Mouse (Mus musculus): ENCODE results near the gene Ip6k1. TPM values are rescaled to one million over a fixed set of nuclear protein-coding genes. Genes with fewer than 3 reads are reported as not detected.

Gene Ip6k1
- polyA plus RNA-seq, 1 experiment from 2014 or later = 52.0 TPM

DNA sequence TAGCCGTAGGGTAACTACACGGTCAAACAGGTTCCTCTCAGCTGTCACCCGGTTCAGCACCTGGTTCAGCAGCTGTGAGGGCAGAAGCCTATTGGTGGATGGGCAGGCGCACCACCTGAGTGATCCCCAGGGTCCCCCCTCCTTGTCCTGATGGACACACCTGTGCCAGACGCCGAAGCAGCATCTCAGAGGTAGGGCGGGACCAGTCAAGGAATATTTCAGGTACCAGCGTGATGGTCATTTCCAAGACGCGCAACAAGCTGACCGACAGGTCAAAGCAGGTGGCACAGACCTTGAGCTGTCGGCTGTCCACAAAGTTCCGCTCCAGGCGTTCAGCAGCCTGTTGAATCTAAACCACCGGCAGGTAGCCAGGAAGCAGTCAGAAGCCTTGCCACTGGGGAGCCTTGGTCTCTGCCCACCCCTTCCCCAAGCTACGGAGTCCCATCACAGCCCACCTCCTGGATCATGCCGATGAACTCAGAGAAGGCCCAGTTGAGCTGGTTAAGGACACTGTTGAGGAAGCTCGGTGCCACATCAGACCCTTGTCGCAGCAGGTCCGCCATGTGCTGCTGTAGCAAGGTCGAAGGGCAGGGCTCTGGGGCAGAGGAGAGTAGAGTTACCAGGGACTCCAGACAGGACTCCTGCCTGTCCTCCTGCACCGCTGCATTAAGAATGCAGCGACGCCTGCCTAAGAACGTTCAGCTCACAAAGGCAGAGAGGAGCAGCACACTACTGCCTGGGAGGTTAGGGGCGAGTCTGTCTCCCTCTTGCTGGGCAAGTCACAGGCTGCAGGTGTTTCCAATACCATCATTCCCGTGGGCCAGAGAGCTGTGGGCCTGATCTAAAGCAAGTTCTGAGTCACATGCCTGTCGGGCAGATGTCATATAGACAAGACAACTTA lies 54.3 kb downstream of the Ip6k1 start:
- H3K9me3 ChIP-seq (ENCODE audit: low read length) = no peaks in the 10 kb centered on the region
- H3K4me3 ChIP-seq (ENCODE audit: low read depth, low read length) = no peak overlapping the region
- no peak overlapping the region for H3K4me2 ChIP-seq (replicated peaks; ENCODE audit: low read depth, low read length)
- 0 out of 2 replicates have a peak, but pooled peaks cover 3% of the 10 kb centered on the region for H3K4me1 ChIP-seq (ENCODE audit: insufficient read depth, low read depth, low read length)
- no peak overlapping the region for H3K9ac ChIP-seq (replicated peaks; ENCODE audit: low read depth)
- ATAC-seq = no peak
- WGBS = 79% methylated on average over 28 of the region's 28 CpGs
- TF ChIP-seq EP300 (IDR thresholded peaks at IDR 0.05) (no peak), CTCF (IDR thresholded peaks at IDR 0.05) (no peak)
- H3K27me3 ChIP-seq (replicated peaks; ENCODE audit: insufficient read depth, low read length) = no peaks in the 10 kb centered on the region
- DNase-seq (ENCODE audit: low spot score) = no peak
- H3K36me3 ChIP-seq (ENCODE audit: insufficient read depth, low read length) = peaks cover 33% of the 10 kb centered on the region
- no peak overlapping the region for H3K27ac ChIP-seq (ENCODE audit: low read length)

DNA sequence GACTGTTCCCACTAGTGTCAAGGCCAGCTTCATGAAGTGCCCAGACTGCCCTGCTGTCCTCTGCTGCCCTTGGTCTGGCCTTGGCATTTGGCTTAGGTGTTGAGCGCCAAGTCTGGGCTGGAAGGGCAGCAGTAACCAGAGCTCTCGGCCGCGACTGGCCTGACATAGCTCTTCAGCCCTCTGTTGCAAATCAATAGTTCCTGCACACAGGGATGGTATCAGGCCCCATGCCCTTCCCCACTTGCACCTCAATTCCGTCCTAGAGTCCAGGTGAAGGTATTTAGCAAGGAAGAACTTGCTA lies 54.9 kb downstream of the Ip6k1 start:
- 86% methylated on average over 5 of the region's 5 CpGs for WGBS
- TF ChIP-seq EP300 (IDR thresholded peaks at IDR 0.05) (no peak), CTCF (IDR thresholded peaks at IDR 0.05) (no peak)
- ATAC-seq (no peak), DNase-seq (ENCODE audit: low spot score) (no peak)
- Histone ChIP-seq H3K9ac (replicated peaks; ENCODE audit: low read depth) (no peak overlapping the region), H3K27me3 (replicated peaks; ENCODE audit: insufficient read depth, low read length) (no peaks in the 10 kb centered on the region), H3K9me3 (ENCODE audit: low read length) (no peaks in the 10 kb centered on the region), H3K4me3 (ENCODE audit: low read depth, low read length) (no peak overlapping the region), H3K4me1 (ENCODE audit: insufficient read depth, low read depth, low read length) (0 out of 2 replicates have a peak, but pooled peaks cover 3% of the 10 kb centered on the region), H3K27ac (ENCODE audit: low read length) (no peak overlapping the region), H3K4me2 (replicated peaks; ENCODE audit: low read depth, low read length) (no peak overlapping the region), H3K36me3 (ENCODE audit: insufficient read depth, low read length) (peaks cover 39% of the 10 kb centered on the region)

DNA sequence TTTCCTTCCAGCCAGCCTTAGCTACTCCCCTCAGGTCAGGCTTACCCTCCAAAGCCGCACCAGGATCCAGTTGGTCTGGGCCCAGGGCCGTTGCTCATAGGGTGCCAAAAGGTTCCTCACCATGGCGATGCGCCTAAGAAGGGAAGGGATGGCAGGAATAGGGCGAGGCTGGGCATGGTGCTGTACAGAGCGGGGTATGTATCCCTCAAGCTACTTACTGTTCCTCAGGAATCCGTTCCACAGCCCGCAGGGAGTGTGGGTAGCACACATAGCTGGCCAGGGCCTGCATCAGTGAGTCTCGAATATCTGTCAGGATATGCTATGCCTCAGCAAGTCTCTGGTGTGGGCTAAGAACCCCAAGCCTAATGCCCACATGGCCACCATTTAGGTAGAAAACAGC lies 56.0 kb downstream of the Ip6k1 start:
- TF ChIP-seq EP300 (IDR thresholded peaks at IDR 0.05) (no peak), CTCF (IDR thresholded peaks at IDR 0.05) (no peak)
- ATAC-seq (no peak), DNase-seq (ENCODE audit: low spot score) (no peak)
- Histone ChIP-seq H3K27ac (ENCODE audit: low read length) (no peak overlapping the region), H3K27me3 (replicated peaks; ENCODE audit: insufficient read depth, low read length) (no peaks in the 10 kb centered on the region), H3K9me3 (ENCODE audit: low read length) (no peaks in the 10 kb centered on the region), H3K4me1 (ENCODE audit: insufficient read depth, low read depth, low read length) (0 out of 2 replicates have a peak, but pooled peaks cover 1% of the 10 kb centered on the region), H3K9ac (replicated peaks; ENCODE audit: low read depth) (no peak overlapping the region), H3K36me3 (ENCODE audit: insufficient read depth, low read length) (peaks cover 40% of the 10 kb centered on the region), H3K4me3 (ENCODE audit: low read depth, low read length) (no peak overlapping the region), H3K4me2 (replicated peaks; ENCODE audit: low read depth, low read length) (no peak overlapping the region)
- 95% methylated on average over 9 of the region's 9 CpGs for WGBS

DNA sequence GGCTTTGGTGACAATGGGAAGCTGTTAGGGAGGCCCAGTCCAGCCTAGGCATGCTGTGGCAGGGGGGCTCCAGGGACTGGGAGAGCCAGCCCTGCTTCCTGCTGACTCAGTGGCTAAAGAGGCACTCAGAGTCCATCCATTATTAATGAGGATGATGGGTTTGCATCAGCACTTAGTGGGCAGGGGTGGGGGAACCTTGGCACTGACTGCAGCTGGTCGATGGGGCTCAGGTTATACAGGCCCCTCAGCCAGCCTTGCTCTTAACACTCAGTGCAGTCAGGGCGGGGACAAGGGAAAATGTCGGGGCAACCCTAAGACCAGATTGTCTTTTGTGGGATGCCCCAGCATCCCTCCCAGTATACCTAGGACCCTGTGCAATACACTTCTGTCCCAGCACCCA lies 59.8 kb downstream of the Ip6k1 start:
- Histone ChIP-seq H3K9ac (replicated peaks; ENCODE audit: low read depth) (no peak overlapping the region), H3K4me1 (ENCODE audit: insufficient read depth, low read depth, low read length) (no peaks in the 10 kb centered on the region), H3K9me3 (ENCODE audit: low read length) (no peaks in the 10 kb centered on the region), H3K36me3 (ENCODE audit: insufficient read depth, low read length) (peaks cover 33% of the 10 kb centered on the region), H3K27ac (ENCODE audit: low read length) (no peak overlapping the region), H3K4me3 (ENCODE audit: low read depth, low read length) (no peak overlapping the region), H3K4me2 (replicated peaks; ENCODE audit: low read depth, low read length) (no peak overlapping the region), H3K27me3 (replicated peaks; ENCODE audit: insufficient read depth, low read length) (no peaks in the 10 kb centered on the region)
- ATAC-seq = no peak
- TF ChIP-seq CTCF (IDR thresholded peaks at IDR 0.05) (no peak), EP300 (IDR thresholded peaks at IDR 0.05) (no peak)
- 83% methylated on average over 3 of the region's 3 CpGs for WGBS
- no peak for DNase-seq (ENCODE audit: low spot score)

DNA sequence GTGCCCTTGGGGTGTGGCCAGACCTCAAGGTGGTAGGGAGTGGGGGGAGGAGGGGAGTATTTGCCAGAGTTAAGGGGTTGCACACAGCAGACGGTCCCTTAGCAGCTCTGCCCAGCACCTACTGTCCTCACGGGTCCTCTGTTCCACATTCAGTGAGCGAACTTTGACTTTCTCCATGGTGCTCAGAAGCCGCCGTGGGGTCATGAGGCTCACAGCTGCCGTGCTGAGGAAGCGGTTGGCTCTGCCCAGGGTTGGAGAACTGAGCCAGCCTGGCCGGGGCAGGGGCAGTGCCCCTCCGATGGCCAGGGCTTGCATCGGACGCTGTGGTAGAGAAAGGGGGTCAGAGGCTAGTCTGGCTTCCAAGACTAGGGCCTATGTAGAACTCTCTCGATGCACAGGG lies 61.1 kb downstream of the Ip6k1 start:
- no peak overlapping the region for H3K9ac ChIP-seq (replicated peaks; ENCODE audit: low read depth)
- H3K36me3 ChIP-seq (ENCODE audit: insufficient read depth, low read length) = peaks cover 28% of the 10 kb centered on the region
- DNase-seq (ENCODE audit: low spot score) = no peak
- no peaks in the 10 kb centered on the region for H3K4me1 ChIP-seq (ENCODE audit: insufficient read depth, low read depth, low read length)
- H3K4me3 ChIP-seq (ENCODE audit: low read depth, low read length) = no peak overlapping the region
- no peak overlapping the region for H3K27ac ChIP-seq (ENCODE audit: low read length)
- no peak for ATAC-seq
- H3K27me3 ChIP-seq (replicated peaks; ENCODE audit: insufficient read depth, low read length) = no peaks in the 10 kb centered on the region
- TF ChIP-seq CTCF (IDR thresholded peaks at IDR 0.05) (no peak), EP300 (IDR thresholded peaks at IDR 0.05) (no peak)
- no peak overlapping the region for H3K4me2 ChIP-seq (replicated peaks; ENCODE audit: low read depth, low read length)
- 84% methylated on average over 12 of the region's 12 CpGs for WGBS
- H3K9me3 ChIP-seq (ENCODE audit: low read length) = no peaks in the 10 kb centered on the region

- Histone ChIP-seq H3K9ac (replicated peaks; ENCODE audit: low read depth) (no peak overlapping the region), H3K4me1 (ENCODE audit: insufficient read depth, low read depth, low read length) (no peaks in the 10 kb centered on the region), H3K36me3 (ENCODE audit: insufficient read depth, low read length) (0 out of 2 replicates have a peak, but pooled peaks cover 16% of the 10 kb centered on the region), H3K27ac (ENCODE audit: low read length) (no peak overlapping the region), H3K4me2 (replicated peaks; ENCODE audit: low read depth, low read length) (no peak overlapping the region), H3K4me3 (ENCODE audit: low read depth, low read length) (no peak overlapping the region), H3K27me3 (replicated peaks; ENCODE audit: insufficient read depth, low read length) (no peaks in the 10 kb centered on the region), H3K9me3 (ENCODE audit: low read length) (no peaks in the 10 kb centered on the region)
- WGBS = 29% methylated on average over 5 of the region's 5 CpGs
- DNase-seq (ENCODE audit: low spot score) (peak; percentile 65), ATAC-seq (peak; percentile 71)
- no peak for TF ChIP-seq EP300 (IDR thresholded peaks at IDR 0.05)
- TF ChIP-seq CTCF (IDR thresholded peaks at IDR 0.05) = peak; percentile 81
These were observed 63.2 kb downstream of the Ip6k1 start for GRCm38 (mm10) chr9:108065491-108066011.
